Mouse (Mus musculus) kidney, embryonic 16.5 days (tissue): Measurements from ENCODE around the gene Mettl26. TPM values are rescaled to one million over a fixed set of nuclear protein-coding genes. Genes with fewer than 3 reads are reported as not detected.
A peak's percentile ranks its signal among the peaks of the same experiment; 100 is the strongest.

Experiments used
- ATAC-seq: fragments of 200-750 bp; cut with Nextera tagmentation; 2 replicates; pipeline ENCODE4 v1.8.0; 2017; ENCODE audit warnings: moderate TSS enrichment; ENCODE audit not compliant: low FRiP score, low TSS enrichment
- H3K27ac ChIP-seq: fragments of 300-500 bp; sonication (generic); 2 replicates; pipeline ENCODE4 v1.5.1; 2014; ENCODE audit warnings: low read length
- H3K27me3 ChIP-seq: fragments of 300-500 bp; sonication (generic); 2 replicates; pipeline ENCODE4 v1.6.1; 2014; ENCODE audit warnings: low read length, control low read depth, mixed read lengths; ENCODE audit not compliant: insufficient read depth
- H3K36me3 ChIP-seq: fragments of 300-500 bp; sonication (generic); 2 replicates; pipeline ENCODE4 v1.6.1; 2014; ENCODE audit warnings: low read length, control low read depth, mixed read lengths; ENCODE audit not compliant: insufficient read depth
- H3K4me1 ChIP-seq: fragments of 300-500 bp; sonication (generic); 2 replicates; pipeline ENCODE4 v1.6.1; 2014; ENCODE audit warnings: low read length, control low read depth, mixed read lengths; ENCODE audit not compliant: insufficient read depth
- H3K4me2 ChIP-seq: fragments of 300-500 bp; sonication (generic); replicated peaks from 2 replicates; pipeline ENCODE4 v1.6.1; 2014; ENCODE audit warnings: low read depth, low read length
- H3K4me3 ChIP-seq: fragments of 300-500 bp; sonication (generic); 2 replicates; pipeline ENCODE4 v1.5.1; 2014; ENCODE audit warnings: mild to moderate bottlenecking, low read length
- H3K9ac ChIP-seq: fragments of 300-500 bp; sonication (generic); replicated peaks from 2 replicates; pipeline ENCODE4 v1.6.1; 2014; ENCODE audit warnings: low read length
- H3K9me3 ChIP-seq: fragments of 300-500 bp; sonication (generic); 2 replicates; pipeline ENCODE4 v1.6.1; 2016; ENCODE audit warnings: low read length, control low read depth
- WGBS: fragments of 180-500 bp; shearing (Covaris S2); extraction: QIAGEN DNeasy Blood & Tissue Kit; methylation state at CpG from one replicate; pipeline ENCODE4 v1.1.7; 2014; 5-methylcytosine and 5-hydroxymethylcytosine counted together
- polyA plus RNA-seq: library from polyadenylated mRNA; unstranded; fragments of >200 nt; fragmentation: Nextera tagmentation; extraction: Ambion mirVana; gene quantifications from 2 replicates; pipeline ENCODE4 v1.2.1, GENCODE M21; 2015

The Mettl26 gene
- polyA plus RNA-seq, 1 experiment from 2014 or later: 100 TPM

GRCm38 (mm10) chr17:25830806-25831431 lies 44.0 kb upstream of the Mettl26 start:
- Histone ChIP-seq H3K4me1 (peaks cover 55% of the 10 kb centered on the region), H3K4me2 (peak overlapping the region; percentile 95), H3K36me3 (peaks cover 30% of the 10 kb centered on the region), H3K9me3 (no peaks in the 10 kb centered on the region), H3K4me3 (peak overlapping the region; percentile 82), H3K27ac (no peak overlapping the region), H3K9ac (no peak overlapping the region), H3K27me3 (no peaks in the 10 kb centered on the region)
- WGBS: 85% methylated on average over 14 of the region's 14 CpGs
- no peak for ATAC-seq

GRCm38 (mm10) chr17:25831451-25832281 lies 43.2 kb upstream of the Mettl26 start:
- H3K27ac ChIP-seq: peak overlapping the region; percentile 90
- WGBS: 48% methylated on average over 21 of the region's 21 CpGs
- ATAC-seq: no peak
- peaks cover 25% of the 10 kb centered on the region for H3K36me3 ChIP-seq
- H3K4me1 ChIP-seq: peaks cover 63% of the 10 kb centered on the region
- peak overlapping the region; percentile 82 for H3K4me3 ChIP-seq
- no peaks in the 10 kb centered on the region for H3K27me3 ChIP-seq
- H3K4me2 ChIP-seq: peak overlapping the region; percentile 95
- no peaks in the 10 kb centered on the region for H3K9me3 ChIP-seq
- peak overlapping the region; percentile 88 for H3K9ac ChIP-seq

- Histone ChIP-seq H3K36me3 (peaks cover 18% of the 10 kb centered on the region), H3K27me3 (no peaks in the 10 kb centered on the region), H3K9ac (peak overlapping the region; percentile 88), H3K4me2 (peak overlapping the region; percentile 95), H3K4me3 (peak overlapping the region; percentile 82), H3K27ac (peak overlapping the region; percentile 99), H3K9me3 (no peaks in the 10 kb centered on the region), H3K4me1 (peaks cover 73% of the 10 kb centered on the region)
- peak; percentile 91 for ATAC-seq
- under 1% methylated on average over 69 of the region's 77 CpGs for WGBS
Measured at GRCm38 (mm10) chr17:25832436-25833290, 42.2 kb upstream of the Mettl26 start.

GRCm38 (mm10) chr17:25833291-25833663 lies 41.6 kb upstream of the Mettl26 start, which contains the start of gene Stub1:
Stub1 (minus strand) TSS chr17:25833404.
- Histone ChIP-seq H3K4me1 (peaks cover 72% of the 10 kb centered on the region), H3K4me2 (peak within 1 kb of the TSS; percentile 95), H3K9ac (peak within 1 kb of the TSS; percentile 88), H3K27ac (peak within 1 kb of the TSS; percentile 99), H3K27me3 (no peaks in the 10 kb centered on the region), H3K4me3 (peak within 1 kb of the TSS; percentile 82), H3K36me3 (peaks cover 24% of the 10 kb centered on the region), H3K9me3 (no peaks in the 10 kb centered on the region)
- ATAC-seq: peak; percentile 73
- WGBS: 0% methylated on average over 24 of the region's 24 CpGs

DNA sequence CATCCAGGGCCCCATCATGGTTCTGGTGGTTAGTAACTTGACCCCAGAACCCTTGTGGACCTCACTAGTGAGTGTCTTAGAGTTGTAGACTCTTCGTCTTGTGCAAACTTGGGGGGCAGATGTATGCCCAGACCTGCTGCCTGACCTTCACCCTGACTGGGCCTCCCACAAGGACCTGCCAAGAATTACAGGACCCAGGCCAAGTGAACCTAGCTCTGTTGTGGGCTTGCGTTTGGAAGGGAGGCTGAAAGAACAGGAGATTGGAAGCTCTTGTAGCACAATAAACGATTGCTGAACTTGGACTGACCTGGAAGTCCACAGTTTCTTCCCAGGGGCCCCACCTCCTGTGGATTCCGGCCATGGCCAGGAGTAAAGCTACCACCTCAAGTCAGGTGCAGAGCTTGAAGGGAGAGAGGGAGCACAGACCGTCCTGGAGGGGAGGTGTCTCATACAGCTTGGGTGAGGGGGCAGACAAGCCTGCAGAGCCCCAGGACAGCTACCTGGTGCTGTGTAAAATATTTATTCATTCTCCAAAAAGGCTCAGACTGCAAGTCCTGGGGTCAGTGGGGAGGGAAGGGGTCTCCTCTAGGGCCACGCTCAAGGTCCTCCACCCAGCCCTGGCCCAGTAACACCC lies 40.8 kb upstream of the Mettl26 start:
- Histone ChIP-seq H3K4me2 (peak overlapping the region; percentile 95), H3K9me3 (no peaks in the 10 kb centered on the region), H3K27me3 (no peaks in the 10 kb centered on the region), H3K27ac (peak overlapping the region; percentile 99), H3K4me1 (peaks cover 69% of the 10 kb centered on the region), H3K9ac (peak overlapping the region; percentile 88), H3K4me3 (peak overlapping the region; percentile 82), H3K36me3 (peaks cover 30% of the 10 kb centered on the region)
- ATAC-seq: no peak
- WGBS: 9% methylated on average over 6 of the region's 6 CpGs

DNA sequence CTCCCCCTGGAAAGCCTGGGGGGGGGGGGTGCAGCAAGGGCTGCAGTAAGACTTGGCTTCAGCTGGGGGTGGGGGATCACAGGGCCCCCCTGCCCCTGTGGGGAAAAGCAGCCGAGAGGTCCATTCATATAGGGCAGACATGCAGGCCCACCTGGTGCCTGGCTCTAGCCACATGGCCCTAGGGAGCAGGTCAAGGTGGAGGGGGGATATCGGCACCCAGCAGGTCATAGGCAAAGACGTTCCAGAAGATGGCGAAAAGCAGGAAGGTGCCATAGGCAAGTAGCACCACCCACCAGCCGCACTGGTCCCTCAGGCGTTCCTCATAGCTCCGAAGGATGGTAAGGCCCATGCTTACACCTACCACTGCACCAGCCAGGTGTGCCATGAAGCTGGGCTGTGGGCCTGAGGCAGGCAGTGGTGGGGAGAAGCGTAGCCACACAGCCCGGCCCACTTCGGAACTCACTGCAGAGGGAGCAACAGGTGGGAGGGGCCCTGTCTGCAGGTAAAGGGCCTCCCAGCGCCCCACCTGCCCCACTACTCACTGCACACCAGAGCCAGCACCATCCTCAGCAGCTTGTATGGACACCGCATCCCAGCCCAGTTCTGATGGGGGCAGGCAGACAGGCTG lies 40.2 kb upstream of the Mettl26 start:
- ATAC-seq: no peak
- H3K27ac ChIP-seq: peak overlapping the region; percentile 99
- H3K36me3 ChIP-seq: peaks cover 36% of the 10 kb centered on the region
- 71% methylated on average over 12 of the region's 12 CpGs for WGBS
- peaks cover 64% of the 10 kb centered on the region for H3K4me1 ChIP-seq
- peak overlapping the region; percentile 95 for H3K4me2 ChIP-seq
- no peaks in the 10 kb centered on the region for H3K9me3 ChIP-seq
- no peaks in the 10 kb centered on the region for H3K27me3 ChIP-seq
- H3K4me3 ChIP-seq: peak overlapping the region; percentile 82
- H3K9ac ChIP-seq: peak overlapping the region; percentile 88

GRCm38 (mm10) chr17:25835301-25835700 lies 39.6 kb upstream of the Mettl26 start:
- Histone ChIP-seq H3K36me3 (peaks cover 38% of the 10 kb centered on the region), H3K9ac (no peak overlapping the region), H3K9me3 (no peaks in the 10 kb centered on the region), H3K27ac (no peak overlapping the region), H3K4me1 (peaks cover 59% of the 10 kb centered on the region), H3K4me2 (0 out of 2 replicates have a peak overlapping the region, but pooled peaks have one; percentile 11), H3K27me3 (no peaks in the 10 kb centered on the region), H3K4me3 (no peak overlapping the region)
- WGBS: 94% methylated on average over 7 of the region's 7 CpGs
- ATAC-seq: no peak

DNA sequence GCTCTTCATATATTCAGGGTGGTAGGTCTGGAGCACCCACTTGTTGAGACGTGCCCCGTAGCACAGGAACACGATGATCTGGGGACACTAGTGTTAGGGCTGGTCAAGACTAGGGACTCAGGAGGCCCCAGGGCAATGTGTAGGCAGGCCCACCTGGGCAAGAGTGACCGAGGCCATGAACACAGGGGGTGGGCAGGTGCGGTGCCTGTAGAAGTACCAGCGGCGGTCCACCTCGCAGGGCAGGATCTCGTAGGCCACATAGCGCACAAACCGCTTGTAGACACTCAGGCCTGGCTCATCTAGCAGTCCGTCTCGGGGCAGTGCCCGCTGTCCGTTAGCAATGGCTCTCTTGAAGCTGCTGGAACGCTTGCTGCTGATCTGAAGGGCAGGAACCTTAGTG lies 39.1 kb upstream of the Mettl26 start:
- Histone ChIP-seq H3K4me2 (peak overlapping the region; percentile 79; the same call in 1 of the 2 replicates), H3K27ac (peak overlapping the region; percentile 81; the same call in 1 of the 2 replicates), H3K4me3 (no peak overlapping the region), H3K4me1 (peaks cover 53% of the 10 kb centered on the region), H3K27me3 (no peaks in the 10 kb centered on the region), H3K9me3 (no peaks in the 10 kb centered on the region), H3K36me3 (peaks cover 38% of the 10 kb centered on the region), H3K9ac (peak overlapping the region; percentile 71)
- WGBS: 91% methylated on average over 16 of the region's 16 CpGs
- ATAC-seq: no peak
